Mouse (Mus musculus) lung, postnatal 36 days (tissue): ENCODE data around the gene Cd96.
"Not testable (repeated sequence)": the region's sequence is repeated elsewhere in the genome, so short reads cannot be mapped to it uniquely, and the experiment has no call there.

Experiments
- DNase-seq: peaks from one replicate; pipeline ENCODE4 v3.0.0; 2022; ENCODE audit warnings: mixed read lengths

Cd96 gene

DNA sequence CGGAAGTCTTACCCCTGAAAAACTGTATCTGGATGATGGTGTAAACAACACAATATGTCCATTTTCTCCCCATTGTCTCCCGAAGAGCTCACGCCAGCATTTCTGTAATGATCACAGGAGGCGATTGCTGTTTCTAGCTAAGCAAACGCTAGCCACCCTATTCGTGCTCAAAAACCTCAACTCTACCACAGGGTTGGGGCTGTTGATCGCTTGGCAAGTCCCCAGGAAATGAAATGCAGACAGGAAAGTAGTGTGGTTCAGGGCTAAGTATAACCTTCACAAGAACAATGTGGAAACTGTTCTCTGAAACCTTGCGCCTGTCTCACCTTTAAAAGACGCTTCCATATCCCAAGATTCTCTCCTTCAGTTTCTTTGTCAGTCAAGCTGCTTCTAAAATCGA is at the start of gene Cd96:
TSS of gene Cd96 (minus strand) at position 232 of the 400 bp plus-strand sequence.
- DNase-seq, result peak; percentile 17

DNA sequence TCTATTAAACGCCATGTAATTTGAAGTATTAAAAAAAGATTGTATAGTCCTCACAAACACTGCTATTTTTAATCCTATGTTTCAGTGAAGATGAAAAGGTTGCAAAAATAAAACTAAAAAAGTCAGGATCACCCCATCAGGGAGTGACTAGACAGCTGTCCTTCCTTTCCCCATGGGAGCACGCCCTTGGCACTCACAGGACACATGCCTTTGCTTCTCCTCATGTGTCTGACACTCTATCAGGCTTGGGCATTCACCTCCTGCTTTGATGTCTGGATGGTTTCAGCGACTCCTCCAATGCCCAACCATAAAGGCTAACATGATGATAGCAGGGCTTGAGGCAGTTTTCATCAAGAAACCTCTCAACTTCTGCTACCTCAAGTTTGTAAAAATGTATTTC is 46.9 kb upstream of the Cd96 start:
- DNase-seq, result no peak

DNA sequence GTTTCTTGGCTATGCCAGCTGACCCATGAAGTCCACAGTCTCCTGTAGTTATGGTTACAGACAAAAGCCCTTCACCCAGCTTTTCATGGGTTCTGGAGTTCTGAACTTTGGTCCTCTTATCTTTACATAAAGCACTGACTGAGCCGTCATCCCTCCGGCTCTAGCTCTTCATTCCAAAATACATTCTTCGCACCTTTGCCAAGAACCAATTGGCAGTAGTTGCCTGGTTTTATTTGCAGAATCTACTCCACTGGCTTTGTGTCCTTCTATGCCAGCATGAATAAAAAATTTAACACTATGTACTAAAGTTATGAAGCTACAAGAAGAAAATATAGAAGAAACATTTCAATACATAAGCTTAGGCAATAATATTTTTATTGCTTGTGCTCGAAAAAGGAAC is 45.3 kb upstream of the Cd96 start:
- DNase-seq, result no peak

DNA sequence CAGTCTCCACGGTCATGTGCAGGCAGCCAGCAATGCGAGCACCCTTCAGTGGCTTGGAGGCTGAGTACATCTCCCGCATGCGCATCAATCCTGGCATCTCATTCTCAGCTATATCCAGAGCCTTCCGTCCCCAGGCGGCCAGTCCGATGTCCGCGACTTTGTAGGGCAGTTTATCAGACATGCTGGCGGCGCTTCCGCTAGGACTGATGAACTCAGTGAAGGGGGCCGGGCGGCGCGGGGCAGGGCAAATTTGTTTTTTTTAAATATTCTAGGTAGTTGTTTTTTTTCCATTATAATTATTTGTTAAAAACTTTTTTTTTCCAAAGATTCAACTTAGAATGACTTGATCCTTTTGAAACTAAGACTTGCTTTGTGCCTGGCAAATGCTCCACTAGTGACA is 34.8 kb upstream of the Cd96 start, which contains the start of gene Gm4737:
TSS of gene Gm4737 (minus strand) at position 246 of the 400 bp plus-strand sequence.
- DNase-seq, result not testable (repeated sequence)

DNA sequence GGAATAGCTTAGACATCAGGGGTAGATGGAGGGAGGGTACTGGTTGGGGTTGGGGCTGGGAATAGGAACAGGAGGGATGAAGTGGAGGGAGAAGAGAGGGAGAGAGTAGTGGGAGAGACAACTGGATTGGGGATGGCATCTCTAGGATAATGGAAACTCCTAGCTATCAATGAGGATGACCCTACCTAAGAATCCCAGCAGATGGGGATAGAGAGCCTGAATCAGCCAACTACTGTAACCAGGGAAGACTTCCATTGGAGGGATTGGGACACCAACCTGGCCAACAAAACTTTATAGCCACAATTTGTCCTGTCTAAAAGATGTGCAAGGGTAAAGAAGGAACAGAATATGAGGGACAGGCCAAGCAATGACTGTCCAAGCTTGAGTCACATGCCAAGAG is 31.1 kb upstream of the Cd96 start:
- peak; percentile 13 for DNase-seq

DNA sequence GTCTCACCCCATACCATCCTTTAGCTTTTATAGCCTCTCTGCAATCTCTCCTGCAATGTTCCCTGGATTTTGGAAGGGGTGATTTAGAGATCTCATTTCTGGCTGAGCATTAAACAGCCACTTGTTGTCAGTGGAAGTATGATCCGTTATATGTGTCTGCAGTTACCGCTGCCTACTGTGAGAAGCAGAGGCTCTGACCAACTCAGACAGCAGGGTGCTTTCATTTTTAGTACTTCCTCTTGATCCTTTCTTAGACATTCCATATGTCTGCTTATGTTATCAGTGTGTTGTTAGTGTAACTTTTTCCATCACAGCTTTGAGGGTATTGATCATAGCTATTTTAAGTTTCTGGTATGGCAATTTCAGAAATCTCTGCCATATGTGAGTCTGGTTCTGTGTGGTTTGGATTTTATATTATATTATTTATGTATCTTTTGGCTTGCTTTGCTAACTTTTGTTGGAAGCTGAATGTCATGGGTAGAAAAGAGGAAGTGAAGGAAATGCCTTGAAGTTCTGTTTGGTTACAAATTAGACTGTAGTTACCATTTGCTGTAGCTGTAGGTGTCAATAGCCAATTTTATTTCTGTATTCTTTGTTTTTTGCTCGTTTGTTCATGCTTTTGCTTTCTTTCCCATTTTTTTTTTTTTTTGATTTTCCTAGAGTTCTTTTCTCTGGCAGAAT is 28.8 kb upstream of the Cd96 start:
- no peak for DNase-seq

DNA sequence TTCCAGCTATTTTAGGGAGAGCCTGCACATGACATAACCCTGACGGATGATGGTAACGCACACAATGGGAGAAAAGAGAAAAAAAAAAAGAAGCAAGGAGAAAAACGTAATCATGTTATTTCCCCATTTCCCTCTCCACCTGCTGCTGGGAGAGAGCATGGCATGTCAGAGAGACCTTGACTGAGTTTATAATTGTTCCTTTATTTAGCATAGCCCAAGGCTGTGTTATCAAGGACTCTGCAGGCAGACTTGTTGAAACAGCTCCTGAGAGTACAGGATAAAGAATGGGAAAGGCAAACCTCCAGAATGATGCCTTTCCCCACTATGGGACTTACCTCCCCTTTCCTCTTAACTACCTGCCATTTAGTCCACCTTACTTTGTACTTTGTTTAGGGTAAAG is 26.9 kb upstream of the Cd96 start:
- no peak for DNase-seq

DNA sequence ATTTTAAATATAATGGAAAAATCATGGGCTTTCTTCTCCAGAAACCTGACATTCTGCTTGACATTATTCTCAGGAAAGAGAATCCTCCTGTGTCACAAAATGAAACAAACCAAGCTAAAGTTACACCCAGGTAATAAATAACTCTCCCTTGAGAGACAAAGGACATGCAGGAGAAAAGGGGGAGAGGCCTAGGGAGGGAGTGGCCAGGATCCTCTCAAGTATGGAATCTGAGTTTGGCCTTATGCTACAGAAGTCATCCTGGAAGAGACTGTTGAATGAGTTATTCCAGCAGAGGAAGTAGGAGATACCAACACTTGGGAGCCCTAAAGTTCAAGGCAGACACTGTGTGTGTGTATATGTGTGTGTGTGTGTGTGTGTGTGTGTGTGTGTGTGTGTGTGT is 2.2 kb upstream of the Cd96 start:
- no peak for DNase-seq

DNA sequence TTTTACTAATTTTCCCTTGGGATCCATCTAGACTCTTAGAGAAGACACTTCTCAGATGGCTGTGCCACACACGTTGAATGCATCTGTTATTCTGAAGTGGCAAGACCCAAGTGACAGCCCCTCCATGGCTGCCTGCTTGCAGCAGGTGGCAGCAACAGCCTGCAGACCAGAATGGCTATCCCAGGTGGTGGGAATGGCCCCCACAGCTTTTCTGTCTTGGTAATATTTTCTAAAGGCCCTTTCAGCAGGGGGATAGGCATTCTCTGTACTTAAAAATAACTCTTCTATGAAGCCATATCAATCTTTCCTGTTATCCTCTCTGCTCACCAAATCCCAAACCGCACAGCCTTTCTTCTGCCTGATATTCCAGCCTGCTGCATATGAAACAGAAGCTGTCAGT is 1.4 kb upstream of the Cd96 start:
- peak; percentile 6 for DNase-seq

DNA sequence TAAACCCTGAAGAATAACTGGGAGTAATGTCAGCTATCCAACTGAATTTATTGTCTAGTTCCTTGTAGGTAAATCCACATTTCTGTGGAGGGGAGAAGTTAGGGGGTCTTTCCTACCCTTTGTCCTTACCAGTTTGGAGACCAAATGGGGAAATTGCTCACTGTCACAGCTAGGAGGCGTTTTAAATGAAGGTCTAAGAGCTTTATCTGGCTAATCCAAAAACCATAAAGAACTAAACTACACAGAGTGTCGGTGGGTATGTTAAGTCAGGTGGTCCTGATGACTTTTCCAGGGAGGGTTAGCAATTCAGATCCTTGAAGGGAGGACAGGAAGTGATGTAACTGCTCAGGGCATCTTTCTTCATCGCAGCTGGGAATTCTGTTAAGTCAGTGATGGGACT is 556 bp upstream of the Cd96 start:
- DNase-seq, result no peak

DNA sequence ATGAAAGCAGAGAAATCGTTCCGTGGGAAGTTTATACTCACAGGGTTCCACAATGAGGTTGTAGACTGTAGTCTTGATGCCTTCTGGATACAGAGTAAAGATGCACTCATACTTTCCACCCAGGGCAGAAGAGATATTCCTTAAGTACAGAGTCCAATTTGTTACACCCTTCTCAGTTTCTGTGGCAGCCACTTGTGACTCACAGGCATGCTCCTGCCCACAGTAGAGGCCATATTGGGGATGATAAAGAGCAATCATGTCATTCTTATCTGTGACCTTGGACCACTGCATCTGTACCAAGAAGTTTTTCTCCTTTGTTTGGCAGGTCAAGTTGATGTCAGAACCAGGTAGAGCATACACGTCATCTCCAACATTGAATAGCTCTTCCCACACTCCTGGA is 2.4 kb downstream of the Cd96 start:
- no peak for DNase-seq

DNA sequence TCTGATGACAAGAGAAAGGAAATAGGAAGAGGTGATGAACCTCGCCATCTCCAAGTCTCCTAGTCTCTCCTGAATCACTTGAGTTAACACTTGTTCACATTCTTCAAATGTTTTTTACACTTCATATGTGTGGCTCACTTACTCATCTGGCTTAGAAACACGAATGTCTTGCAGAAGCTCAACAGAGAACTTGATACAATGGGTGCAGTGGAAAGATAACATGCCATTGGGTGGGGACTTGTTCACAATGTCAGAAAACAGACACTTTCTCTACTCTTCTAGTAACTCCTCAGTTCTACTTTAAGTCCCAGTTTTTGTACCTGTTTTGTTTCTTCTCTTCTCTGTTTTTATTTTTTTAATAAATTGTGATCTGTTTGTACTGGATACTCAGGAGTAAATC is 5.3 kb downstream of the Cd96 start:
- no peak for DNase-seq

DNA sequence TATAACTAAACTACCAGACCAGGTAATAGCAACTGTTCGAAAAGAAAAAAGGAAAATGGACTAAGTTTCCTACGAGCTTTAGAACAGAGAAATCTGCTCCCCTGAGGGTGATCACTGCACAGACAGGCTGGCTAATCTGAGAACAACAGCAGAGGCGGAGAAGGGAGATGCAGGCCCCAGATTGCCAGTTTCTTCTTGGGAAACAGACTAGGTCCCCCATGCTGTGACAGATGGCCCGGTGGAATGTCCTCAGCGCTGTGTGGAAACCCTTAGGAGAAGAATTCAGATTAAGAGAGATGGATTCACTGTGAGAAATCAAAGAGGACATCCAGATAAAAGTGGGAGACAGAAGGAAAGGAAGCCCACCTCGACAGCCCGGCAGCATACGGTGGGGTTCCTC is 10.5 kb downstream of the Cd96 start:
- DNase-seq, result no peak

DNA sequence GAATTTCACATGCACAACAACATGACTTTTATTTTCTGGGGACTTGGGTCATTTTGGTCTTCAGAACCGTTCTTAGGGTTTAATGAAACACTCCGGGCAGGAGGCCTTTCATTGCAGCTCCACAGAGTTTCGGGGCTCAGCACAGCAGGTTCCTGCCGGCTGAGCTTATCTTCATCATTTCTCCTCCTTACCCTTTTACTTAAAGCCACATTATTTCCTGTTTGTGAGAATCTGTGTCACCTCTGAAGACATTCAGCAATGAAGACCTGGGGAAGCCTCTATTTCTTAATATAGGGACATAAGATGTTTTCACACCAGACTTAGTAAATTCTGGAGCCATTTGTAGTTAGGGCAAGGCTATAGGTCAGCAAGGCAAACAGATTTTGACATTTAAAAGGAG is 12.6 kb downstream of the Cd96 start:
- no peak for DNase-seq

DNA sequence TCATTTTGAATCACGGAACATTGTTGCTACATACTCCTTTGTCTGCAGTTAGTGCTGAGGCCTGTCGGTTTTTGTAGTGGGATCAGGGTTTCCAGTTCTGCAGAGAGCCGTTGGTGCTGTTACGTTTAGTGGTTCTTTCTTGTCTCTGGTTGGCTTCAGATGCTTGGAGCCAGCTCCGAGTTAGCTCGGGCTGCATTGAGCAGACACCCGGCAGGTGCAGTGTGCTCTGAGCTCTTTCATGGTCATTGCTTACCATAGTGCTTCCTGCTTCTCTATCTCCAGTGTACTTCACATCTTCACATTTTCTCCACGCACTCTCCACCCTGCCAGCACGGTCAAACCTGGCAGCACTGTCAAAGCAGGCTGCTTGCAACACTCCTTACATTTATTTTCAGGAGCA is 15.6 kb downstream of the Cd96 start:
- DNase-seq, result no peak

DNA sequence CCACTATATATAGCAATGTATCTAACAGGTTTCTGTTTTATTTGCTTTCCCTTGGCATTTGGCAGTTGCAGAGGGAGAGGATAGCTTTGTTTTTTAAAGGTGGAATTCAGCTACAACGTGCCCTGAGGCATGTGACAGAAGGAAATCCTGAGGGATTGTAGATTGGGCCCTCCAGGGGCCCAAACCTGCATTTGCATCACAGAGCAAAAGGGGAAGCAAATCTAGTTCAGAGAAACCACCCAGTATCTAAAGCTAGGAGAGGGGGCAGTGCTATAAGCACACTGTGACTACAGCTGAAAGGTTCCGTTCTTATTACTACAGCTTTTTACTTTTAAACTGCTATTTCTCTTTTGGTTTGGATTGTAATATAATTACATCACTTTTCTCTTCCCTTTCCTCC is 18.3 kb downstream of the Cd96 start:
- DNase-seq, result no peak

DNA sequence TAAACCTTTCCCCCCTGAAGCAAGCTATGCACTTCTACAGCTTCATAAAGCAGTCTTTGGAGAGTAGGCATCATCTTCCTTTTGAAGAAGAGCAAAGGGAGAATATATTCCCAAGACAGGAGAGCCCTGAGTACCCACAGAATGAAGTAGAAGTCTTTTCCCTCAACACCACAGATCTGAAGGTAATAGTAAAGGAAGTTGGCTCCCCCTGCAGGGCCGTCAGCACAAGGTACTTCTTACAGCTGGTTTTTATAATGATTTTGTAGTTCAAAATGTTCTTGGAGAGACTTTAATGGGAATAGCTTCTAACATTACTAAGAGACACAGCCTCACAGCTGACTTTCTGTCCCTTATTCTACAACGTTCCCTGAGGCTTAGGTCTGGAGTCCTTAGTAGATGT is 19.8 kb downstream of the Cd96 start:
- DNase-seq, result peak; percentile 42

DNA sequence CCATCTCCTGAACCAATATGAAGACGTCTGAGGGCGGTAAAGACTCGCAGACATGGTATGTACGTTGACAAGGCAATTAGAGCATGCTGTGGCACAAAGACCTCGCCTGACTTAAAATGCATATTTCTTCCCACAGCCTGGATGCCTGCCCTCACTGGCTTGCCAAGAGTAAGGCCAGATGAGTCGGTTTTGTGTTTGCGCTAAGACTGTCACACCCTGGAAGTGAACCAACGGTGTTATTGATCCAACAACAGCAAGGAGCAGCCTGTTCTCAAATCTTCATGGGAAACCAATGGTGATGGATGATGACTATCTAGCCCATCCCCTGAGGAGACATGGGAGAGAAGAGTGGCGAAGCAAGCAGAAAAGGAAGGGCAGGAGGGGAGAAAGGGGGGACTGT is 22.6 kb downstream of the Cd96 start:
- peak; percentile 12 for DNase-seq

DNA sequence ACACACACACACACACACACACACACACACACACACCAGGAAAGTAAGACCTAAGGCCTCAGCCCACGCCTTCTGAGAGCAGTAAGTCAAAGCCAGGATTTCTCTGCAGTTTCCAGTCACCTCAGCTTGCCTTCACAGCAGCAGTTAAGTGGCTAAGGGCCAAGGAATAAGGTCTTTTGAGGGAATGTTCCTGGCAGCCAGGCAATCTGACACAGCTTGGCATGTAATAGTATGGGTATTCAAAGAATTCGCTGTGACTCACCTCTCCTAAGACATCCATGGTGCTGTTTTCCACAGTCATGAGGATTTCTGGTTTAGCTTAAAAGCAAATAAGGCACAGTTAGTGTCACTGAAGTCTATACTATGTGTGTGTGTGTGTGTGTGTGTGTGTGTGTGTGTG is 25.6 kb downstream of the Cd96 start:
- DNase-seq, result peak; percentile 66

DNA sequence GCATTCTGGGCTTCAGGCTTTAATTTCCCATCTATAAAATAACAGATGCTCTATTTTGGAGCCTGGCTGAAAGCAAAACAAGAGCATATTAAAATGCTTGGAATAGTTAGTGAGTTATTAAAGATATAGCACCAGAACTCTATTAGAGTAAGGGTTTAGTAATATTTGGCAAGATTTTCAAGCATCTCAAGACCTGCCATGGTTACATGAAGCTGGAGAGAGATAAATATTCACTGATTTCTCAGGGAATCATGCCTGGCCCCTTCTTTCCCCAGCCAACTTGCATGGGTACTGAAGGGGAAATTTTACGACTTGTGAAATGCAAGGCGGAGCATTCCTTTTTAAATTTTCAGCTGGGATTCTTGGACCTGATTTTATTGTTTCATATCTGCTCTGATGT is 27.1 kb downstream of the Cd96 start:
- no peak for DNase-seq

DNA sequence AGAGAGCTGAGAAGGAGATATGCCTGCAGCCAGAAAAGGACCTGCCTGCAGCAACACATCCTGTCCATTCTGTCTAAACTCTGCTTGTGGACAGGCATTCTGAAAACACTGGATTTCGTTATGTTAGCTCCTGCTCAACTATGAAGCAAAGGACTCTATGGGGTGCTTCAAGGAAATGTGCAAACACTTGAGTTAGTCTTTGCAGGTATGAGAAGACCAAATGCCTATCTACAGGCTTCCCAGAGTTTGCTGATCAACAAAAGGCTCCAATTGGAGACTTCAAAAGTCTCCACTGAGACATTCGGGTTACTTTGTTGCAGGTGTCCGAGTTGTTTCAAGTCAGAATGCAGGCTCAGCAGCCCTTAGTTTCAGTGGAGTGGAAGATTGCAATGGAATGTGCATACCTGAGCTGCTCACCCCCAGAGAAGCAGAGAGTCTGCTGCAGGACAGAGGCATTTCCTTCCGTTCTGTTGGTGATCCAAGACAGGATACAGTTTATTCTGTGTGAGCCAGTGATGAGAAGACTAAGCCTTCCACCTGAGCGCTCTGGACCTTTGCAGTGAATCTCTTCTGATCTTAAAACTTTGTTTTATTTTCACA is 33.1 kb downstream of the Cd96 start:
- DNase-seq, result peak; percentile 7

DNA sequence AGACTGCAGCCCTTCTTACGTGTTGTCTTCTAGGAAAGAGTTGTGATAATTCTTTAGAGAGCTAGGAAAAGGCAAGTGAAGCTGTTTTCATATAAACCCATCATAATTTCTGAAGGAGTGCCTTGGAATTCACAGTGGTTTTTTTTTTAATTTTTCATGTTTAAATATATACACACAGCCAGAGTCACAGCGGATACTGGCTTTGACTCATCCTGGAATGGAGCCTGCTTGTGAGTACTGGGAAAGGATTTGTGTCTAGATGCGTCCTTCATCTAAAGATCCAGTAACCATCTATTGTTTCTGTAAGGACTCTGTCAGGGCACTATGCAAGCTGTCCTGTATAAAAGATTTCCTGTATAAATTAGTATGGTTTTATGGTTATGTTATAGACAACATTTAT is 52.1 kb downstream of the Cd96 start:
- DNase-seq, result no peak

DNA sequence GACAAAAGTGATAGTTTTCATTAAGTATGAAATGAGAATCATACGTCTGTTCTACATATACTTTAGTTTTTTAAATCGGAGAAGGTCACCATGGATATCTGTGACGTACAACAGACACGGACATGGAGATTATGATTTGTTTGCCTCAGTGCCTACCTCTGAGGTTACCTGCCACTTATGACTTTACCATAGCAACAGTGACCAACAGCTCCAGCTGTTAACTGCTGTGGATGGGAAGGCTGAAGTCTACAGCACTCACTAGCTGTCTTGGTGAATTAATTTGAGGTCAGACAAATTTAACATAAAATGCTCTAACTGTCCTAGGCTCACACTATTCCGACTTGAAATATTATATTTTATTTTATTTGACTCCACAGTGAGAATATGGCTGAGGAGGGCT is 56.8 kb downstream of the Cd96 start:
- DNase-seq, result no peak

DNA sequence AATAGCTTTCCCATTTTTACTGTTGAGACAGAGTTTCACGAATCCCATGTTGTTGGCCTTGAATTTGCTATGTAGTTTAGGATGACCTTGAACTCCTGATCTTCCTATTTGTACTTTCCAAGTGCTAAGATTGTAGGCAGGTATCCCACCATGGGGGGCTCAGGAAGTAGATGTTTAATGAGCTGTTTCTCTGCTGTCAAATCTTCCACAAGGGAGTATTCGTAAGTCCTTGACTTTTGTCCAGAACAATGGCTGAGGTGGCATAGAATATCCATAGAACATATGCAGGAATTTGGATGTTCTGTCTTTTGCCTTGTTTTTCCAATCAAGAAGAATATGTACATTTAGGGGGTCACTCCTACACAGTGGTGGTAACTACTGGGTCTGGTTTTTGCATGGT is 73.1 kb downstream of the Cd96 start:
- DNase-seq, result no peak

DNA sequence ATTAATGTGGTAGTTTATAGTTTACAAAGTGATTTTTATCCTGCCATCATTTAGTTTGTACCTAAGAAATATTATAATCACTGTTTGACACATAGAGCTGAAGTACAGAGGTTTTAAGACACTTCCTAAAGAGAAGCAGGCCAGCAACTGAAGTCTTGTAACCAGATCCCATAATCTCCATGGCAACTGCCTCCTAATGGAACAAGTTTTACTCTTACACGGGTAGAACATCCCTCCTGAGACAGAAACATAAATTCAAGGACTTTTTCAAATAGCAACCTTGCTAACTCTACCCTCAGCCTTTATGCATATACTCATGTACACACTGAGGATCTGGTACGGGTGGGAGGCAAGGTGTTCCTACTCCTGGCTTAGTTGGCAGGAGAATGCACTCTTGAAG is 83.8 kb downstream of the Cd96 start:
- no peak for DNase-seq
